Mouse (Mus musculus) lung, postnatal 0 days (tissue): ENCODE results near the gene Slc25a3. TPM values are rescaled to one million over a fixed set of nuclear protein-coding genes. Genes with fewer than 3 reads are reported as not detected.

Experiments
- ATAC-seq: fragments of 200-750 bp; cut with Nextera tagmentation; 2 replicates; pipeline ENCODE4 v1.8.0; 2017; ENCODE audit warnings: moderate library complexity
- DNase-seq: peaks from one replicate; pipeline ENCODE4 v3.0.0-alpha.2; 2016; ENCODE audit warnings: low spot score
- H3K27ac ChIP-seq: fragments of 300-500 bp; sonication (generic); 2 replicates; pipeline ENCODE4 v1.5.1; 2014; ENCODE audit warnings: antibody characterized with exemption, mild to moderate bottlenecking, low read length, mixed read lengths
- H3K27me3 ChIP-seq: fragments of 300-500 bp; sonication (generic); replicated peaks from 2 replicates; pipeline ENCODE4 v1.6.1; 2014; ENCODE audit warnings: low read length, mixed read lengths; ENCODE audit not compliant: insufficient read depth
- H3K36me3 ChIP-seq: fragments of 300-500 bp; sonication (generic); 2 replicates; pipeline ENCODE4 v1.6.1; 2014; ENCODE audit warnings: low read length, mixed read lengths; ENCODE audit not compliant: insufficient read depth
- H3K4me1 ChIP-seq: fragments of 300-500 bp; sonication (generic); 2 replicates; pipeline ENCODE4 v1.6.1; 2014; ENCODE audit warnings: antibody characterized with exemption, low read depth, low read length, mixed read lengths; ENCODE audit not compliant: insufficient read depth
- H3K4me2 ChIP-seq: fragments of 300-500 bp; sonication (generic); replicated peaks from 2 replicates; pipeline ENCODE4 v1.6.1; 2014; ENCODE audit warnings: low read depth, mild to moderate bottlenecking, low read length, moderate library complexity, mixed read lengths
- H3K4me3 ChIP-seq: fragments of 300-500 bp; sonication (generic); 2 replicates; pipeline ENCODE4 v1.5.1; 2014; ENCODE audit warnings: low read depth, low read length
- H3K9ac ChIP-seq: fragments of 300-500 bp; sonication (generic); replicated peaks from 2 replicates; pipeline ENCODE4 v1.6.1; 2014; ENCODE audit warnings: low read depth, mild to moderate bottlenecking
- H3K9me3 ChIP-seq: fragments of 300-500 bp; sonication (generic); 2 replicates; pipeline ENCODE4 v1.6.1; 2016; ENCODE audit warnings: low read length, mixed read lengths
- CTCF ChIP-seq: IDR thresholded peaks from 2 replicates; pipeline ENCODE4 v1.5.1; 2016; ENCODE audit warnings: antibody characterized with exemption, mild to moderate bottlenecking
- EP300 ChIP-seq: IDR thresholded peaks from 2 replicates; pipeline ENCODE4 v1.6.1; 2016; ENCODE audit warnings: antibody characterized with exemption, mild to moderate bottlenecking, control low read depth
- WGBS: fragments of 180-500 bp; shearing (Covaris S2); extraction: QIAGEN DNeasy Blood & Tissue Kit; methylation state at CpG from one replicate; pipeline ENCODE4 v1.1.7; 2014; 5-methylcytosine and 5-hydroxymethylcytosine counted together
- polyA plus RNA-seq: library from polyadenylated mRNA; unstranded; fragments of >200 nt; fragmentation: Nextera tagmentation; extraction: Ambion mirVana; gene quantifications from 2 replicates; pipeline ENCODE4 v1.2.1, GENCODE M21; 2015

Slc25a3 gene
- polyA plus RNA-seq, 1 experiment from 2014 or later = 358 TPM

GRCm38 (mm10) chr10:91123281-91123827 lies 505 bp downstream of the Slc25a3 start:
- Histone ChIP-seq H3K36me3 (peaks cover 5% of the 10 kb centered on the region), H3K4me2 (peak overlapping the region; percentile 72), H3K4me1 (no peaks in the 10 kb centered on the region; the same call in 1 of the 2 replicates), H3K9ac (peak overlapping the region; percentile 91), H3K27me3 (no peaks in the 10 kb centered on the region), H3K27ac (peak overlapping the region; percentile 95), H3K4me3 (peak overlapping the region; percentile 82), H3K9me3 (no peaks in the 10 kb centered on the region)
- under 1% methylated on average over 44 of the region's 44 CpGs for WGBS
- TF ChIP-seq CTCF (0 out of 2 replicates have a peak, but pooled peaks have one; percentile 5), EP300 (no peak)
- ATAC-seq (peak; percentile 53), DNase-seq (peak; percentile 75)

GRCm38 (mm10) chr10:91122646-91123045 lies 1.2 kb downstream of the Slc25a3 start:
- no peak for ATAC-seq
- peak overlapping the region; percentile 72 for H3K4me2 ChIP-seq
- peak overlapping the region; percentile 82 for H3K4me3 ChIP-seq
- TF ChIP-seq EP300 (no peak), CTCF (no peak)
- peaks cover 11% of the 10 kb centered on the region for H3K36me3 ChIP-seq
- H3K4me1 ChIP-seq = no peaks in the 10 kb centered on the region; the same call in 1 of the 2 replicates
- WGBS = 16% methylated on average over 6 of the region's 6 CpGs
- H3K9me3 ChIP-seq = no peaks in the 10 kb centered on the region
- peak; percentile 22 for DNase-seq
- H3K9ac ChIP-seq = peak overlapping the region; percentile 91; the same call in 1 of the 2 replicates
- H3K27ac ChIP-seq = 0 out of 2 replicates have a peak overlapping the region, but pooled peaks have one; percentile 95
- no peaks in the 10 kb centered on the region for H3K27me3 ChIP-seq

- no peak overlapping the region for H3K4me3 ChIP-seq
- H3K9ac ChIP-seq = no peak overlapping the region
- no peaks in the 10 kb centered on the region for H3K27me3 ChIP-seq
- H3K36me3 ChIP-seq = peaks cover 50% of the 10 kb centered on the region
- no peak overlapping the region for H3K27ac ChIP-seq
- no peaks in the 10 kb centered on the region; the same call in 1 of the 2 replicates for H3K4me1 ChIP-seq
- no peaks in the 10 kb centered on the region for H3K9me3 ChIP-seq
- TF ChIP-seq CTCF (no peak), EP300 (no peak)
- DNase-seq = no peak
- 93% methylated on average over 12 of the region's 12 CpGs for WGBS
- H3K4me2 ChIP-seq = no peak overlapping the region
- no peak for ATAC-seq
Measured at GRCm38 (mm10) chr10:91116958-91117357, 6.9 kb downstream of the Slc25a3 start.

GRCm38 (mm10) chr10:91109841-91110240 lies 14.0 kb downstream of the Slc25a3 start:
- no peak overlapping the region for H3K4me3 ChIP-seq
- H3K9ac ChIP-seq = no peak overlapping the region
- H3K9me3 ChIP-seq = no peaks in the 10 kb centered on the region
- no peak for DNase-seq
- no peak overlapping the region for H3K4me2 ChIP-seq
- no peaks in the 10 kb centered on the region for H3K4me1 ChIP-seq
- 63% methylated on average over 4 of the region's 4 CpGs for whole genome bisulfite sequencing
- no peaks in the 10 kb centered on the region for H3K27me3 ChIP-seq
- H3K36me3 ChIP-seq = peaks cover 19% of the 10 kb centered on the region
- no peak for ATAC-seq
- no peak overlapping the region for H3K27ac ChIP-seq
- no peak for TF ChIP-seq EP300
- no peak for TF ChIP-seq CTCF

- H3K4me2 ChIP-seq = no peak overlapping the region
- H3K27ac ChIP-seq = no peak overlapping the region
- ATAC-seq = no peak
- no peak overlapping the region for H3K4me3 ChIP-seq
- DNase-seq = no peak
- H3K4me1 ChIP-seq = no peaks in the 10 kb centered on the region
- TF ChIP-seq CTCF = no peak
- no peak for TF ChIP-seq EP300
- no peaks in the 10 kb centered on the region for H3K27me3 ChIP-seq
- H3K9ac ChIP-seq = no peak overlapping the region
- no peaks in the 10 kb centered on the region for H3K9me3 ChIP-seq
- no peaks in the 10 kb centered on the region for H3K36me3 ChIP-seq
- 84% methylated on average over 3 of the region's 3 CpGs for WGBS
Measured at GRCm38 (mm10) chr10:91105981-91106380, 17.9 kb downstream of the Slc25a3 start.

- no peaks in the 10 kb centered on the region for H3K36me3 ChIP-seq
- no peak overlapping the region for H3K4me3 ChIP-seq
- ATAC-seq (no peak), DNase-seq (no peak)
- 87% methylated on average over 14 of the region's 14 CpGs for WGBS
- no peaks in the 10 kb centered on the region for H3K9me3 ChIP-seq
- H3K4me1 ChIP-seq = no peaks in the 10 kb centered on the region
- H3K27me3 ChIP-seq = no peaks in the 10 kb centered on the region
- no peak overlapping the region for H3K9ac ChIP-seq
- H3K4me2 ChIP-seq = no peak overlapping the region
- TF ChIP-seq EP300 (no peak), CTCF (no peak)
- no peak overlapping the region for H3K27ac ChIP-seq
Measured at GRCm38 (mm10) chr10:91102799-91103590, 20.9 kb downstream of the Slc25a3 start.
